Mouse (Mus musculus) lung, postnatal 14 days (tissue): ENCODE results near the gene Kcng3.
A peak's percentile ranks its signal among the peaks of the same experiment; 100 is the strongest.

Source experiments
- DNase-seq: peaks from one replicate; pipeline ENCODE4 v3.0.0; 2021

Gene Kcng3

GRCm38 (mm10) chr17:83631783-83632652, at the start of gene Kcng3:
Kcng3 (minus strand) TSS chr17:83631895.
- DNase-seq = peak; percentile 17

- no peak for DNase-seq
These were observed 45.7 kb upstream of the Kcng3 start for GRCm38 (mm10) chr17:83677370-83677769.

- no peak for DNase-seq
These were observed 41.0 kb upstream of the Kcng3 start for GRCm38 (mm10) chr17:83672685-83673084.

GRCm38 (mm10) chr17:83667934-83668690, 36.4 kb upstream of the Kcng3 start:
- no peak for DNase-seq

GRCm38 (mm10) chr17:83666597-83667287, 35.0 kb upstream of the Kcng3 start:
- peak; percentile 22 for DNase-seq

GRCm38 (mm10) chr17:83664761-83665160, 33.1 kb upstream of the Kcng3 start:
- DNase-seq = no peak

GRCm38 (mm10) chr17:83658943-83659342, 27.2 kb upstream of the Kcng3 start:
- no peak for DNase-seq

- DNase-seq = no peak
These were observed 25.7 kb upstream of the Kcng3 start for GRCm38 (mm10) chr17:83657375-83657774.

GRCm38 (mm10) chr17:83655732-83656131, 24.0 kb upstream of the Kcng3 start:
- DNase-seq = no peak

- DNase-seq = no peak
These were observed 23.0 kb upstream of the Kcng3 start for GRCm38 (mm10) chr17:83654651-83655136.

- no peak for DNase-seq
These were observed 21.9 kb upstream of the Kcng3 start for GRCm38 (mm10) chr17:83653635-83654034.

- no peak for DNase-seq
These were observed 19.4 kb upstream of the Kcng3 start for GRCm38 (mm10) chr17:83650932-83651682.

- DNase-seq = no peak
These were observed 18.3 kb upstream of the Kcng3 start for GRCm38 (mm10) chr17:83649986-83650385.

- no peak for DNase-seq
These were observed 15.7 kb upstream of the Kcng3 start for GRCm38 (mm10) chr17:83647413-83647812.

GRCm38 (mm10) chr17:83646425-83647163, 14.9 kb upstream of the Kcng3 start:
- DNase-seq = no peak

- DNase-seq = peak; percentile 51
These were observed 13.6 kb upstream of the Kcng3 start for GRCm38 (mm10) chr17:83645226-83645808.

GRCm38 (mm10) chr17:83637393-83637792, 5.7 kb upstream of the Kcng3 start:
- DNase-seq = peak; percentile 48

- DNase-seq = no peak
These were observed 4.7 kb upstream of the Kcng3 start for GRCm38 (mm10) chr17:83636443-83636842.

- peak; percentile 73 for DNase-seq
These were observed 1.2 kb upstream of the Kcng3 start for GRCm38 (mm10) chr17:83632653-83633570.
